Mouse (Mus musculus) hindbrain, embryonic 10.5 days (tissue): Measurements from ENCODE around the gene Lrriq1. TPM values are rescaled to one million over a fixed set of nuclear protein-coding genes. Genes with fewer than 3 reads are reported as not detected.

Experiments
- DNase-seq: peaks from one replicate; pipeline ENCODE4 v3.0.0-alpha.2; 2017; ENCODE audit warnings: low spot score
- H3K27ac ChIP-seq: fragments of 300-500 bp; sonication (generic); 2 replicates; pipeline ENCODE4 v1.5.1; 2016; ENCODE audit warnings: mild to moderate bottlenecking, moderate library complexity
- H3K27me3 ChIP-seq: fragments of 300-500 bp; sonication (generic); 2 replicates; pipeline ENCODE4 v1.6.1; 2016; ENCODE audit warnings: mild to moderate bottlenecking; ENCODE audit not compliant: poor library complexity, insufficient read depth, severe bottlenecking
- H3K36me3 ChIP-seq: fragments of 300-500 bp; sonication (generic); 2 replicates; pipeline ENCODE4 v1.6.1; 2016; ENCODE audit warnings: mild to moderate bottlenecking, moderate library complexity
- H3K4me1 ChIP-seq: fragments of 300-500 bp; sonication (generic); replicated peaks from 2 replicates; pipeline ENCODE4 v1.6.1; 2016; ENCODE audit warnings: mild to moderate bottlenecking
- H3K4me3 ChIP-seq: fragments of 300-500 bp; sonication (generic); 2 replicates; pipeline ENCODE4 v1.5.1; 2016; ENCODE audit warnings: mild to moderate bottlenecking, moderate library complexity
- H3K9me3 ChIP-seq: fragments of 300-500 bp; sonication (generic); 2 replicates; pipeline ENCODE4 v1.6.1; 2016; ENCODE audit warnings: mild to moderate bottlenecking, moderate library complexity
- WGBS: fragments of 180-500 bp; shearing (Covaris S2); methylation state at CpG from one replicate; pipeline ENCODE4 v1.1.7; 2016; 5-methylcytosine and 5-hydroxymethylcytosine counted together
- polyA plus RNA-seq: library from polyadenylated mRNA; unstranded; fragments of >200 nt; fragmentation: Nextera tagmentation; extraction: Ambion mirVana; gene quantifications from 2 replicates; pipeline ENCODE4 v1.2.1, GENCODE M21; 2016

Gene Lrriq1
- polyA plus RNA-seq, 1 experiment from 2014 or later, result 2.8 TPM

- H3K4me1 ChIP-seq, result no peaks in the 10 kb centered on the region
- DNase-seq, result no peak
- H3K36me3 ChIP-seq, result no peaks in the 10 kb centered on the region
- H3K4me3 ChIP-seq, result no peak overlapping the region
- WGBS, result 76% methylated on average over 1 of the region's 1 CpGs
- no peaks in the 10 kb centered on the region for H3K27me3 ChIP-seq
- no peak overlapping the region for H3K27ac ChIP-seq
- H3K9me3 ChIP-seq, result no peaks in the 10 kb centered on the region
Observed at GRCm38 (mm10) chr10:103086101-103086500, 150.0 kb downstream of the Lrriq1 start.

GRCm38 (mm10) chr10:103049593-103049992 lies 186.5 kb downstream of the Lrriq1 start:
- no peak for DNase-seq
- Histone ChIP-seq H3K4me1 (no peaks in the 10 kb centered on the region), H3K4me3 (no peak overlapping the region), H3K27me3 (no peaks in the 10 kb centered on the region), H3K36me3 (no peaks in the 10 kb centered on the region), H3K27ac (no peak overlapping the region), H3K9me3 (no peaks in the 10 kb centered on the region)
- 84% methylated on average over 2 of the region's 2 CpGs for WGBS

DNA sequence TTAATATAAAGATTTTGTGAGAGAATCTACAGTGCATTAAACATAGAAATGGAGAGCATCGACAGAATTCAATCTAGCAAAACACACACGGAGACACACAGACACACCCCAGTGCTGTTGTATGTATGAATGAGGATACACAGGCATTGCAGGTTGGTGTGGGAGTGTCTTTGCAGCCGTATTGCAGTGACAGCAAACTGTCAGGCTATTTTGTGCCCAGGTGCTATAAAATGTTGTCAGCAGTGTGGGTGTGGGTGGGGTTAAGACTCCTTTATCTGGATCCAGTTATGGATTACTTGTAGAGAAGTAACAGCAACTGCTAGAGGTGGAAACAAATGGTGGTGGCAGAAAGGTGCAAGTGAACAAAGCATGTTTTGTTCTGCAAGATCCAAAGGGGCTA lies 189.5 kb downstream of the Lrriq1 start:
- DNase-seq, result no peak
- Histone ChIP-seq H3K27ac (no peak overlapping the region), H3K9me3 (no peaks in the 10 kb centered on the region), H3K4me1 (no peaks in the 10 kb centered on the region), H3K36me3 (no peaks in the 10 kb centered on the region), H3K4me3 (no peak overlapping the region), H3K27me3 (no peaks in the 10 kb centered on the region)
- WGBS, result 77% methylated on average over 3 of the region's 3 CpGs

- H3K4me3 ChIP-seq, result no peak overlapping the region
- WGBS, result 60% methylated on average over 2 of the region's 2 CpGs
- H3K27me3 ChIP-seq, result no peaks in the 10 kb centered on the region
- H3K9me3 ChIP-seq, result no peaks in the 10 kb centered on the region
- no peaks in the 10 kb centered on the region for H3K4me1 ChIP-seq
- H3K36me3 ChIP-seq, result no peaks in the 10 kb centered on the region
- DNase-seq, result no peak
- H3K27ac ChIP-seq, result no peak overlapping the region
Observed at GRCm38 (mm10) chr10:103045019-103045418, 191.1 kb downstream of the Lrriq1 start.

- peaks cover 5% of the 10 kb centered on the region; the same call in 1 of the 2 replicates for H3K4me1 ChIP-seq
- no peak for DNase-seq
- no peak overlapping the region for H3K4me3 ChIP-seq
- peaks cover 77% of the 10 kb centered on the region for H3K27me3 ChIP-seq
- no peak overlapping the region for H3K27ac ChIP-seq
- H3K9me3 ChIP-seq, result no peaks in the 10 kb centered on the region
- no peaks in the 10 kb centered on the region for H3K36me3 ChIP-seq
- WGBS, result 2% methylated on average over 14 of the region's 14 CpGs
Observed at GRCm38 (mm10) chr10:103035002-103035640, 201.0 kb downstream of the Lrriq1 start.

GRCm38 (mm10) chr10:103030931-103031330 lies 205.2 kb downstream of the Lrriq1 start:
- Histone ChIP-seq H3K4me1 (peaks cover 20% of the 10 kb centered on the region), H3K9me3 (no peaks in the 10 kb centered on the region), H3K4me3 (no peak overlapping the region), H3K27me3 (peaks cover 99% of the 10 kb centered on the region), H3K36me3 (no peaks in the 10 kb centered on the region), H3K27ac (no peak overlapping the region)
- DNase-seq, result no peak
- 4% methylated on average over 11 of the region's 11 CpGs for WGBS

DNA sequence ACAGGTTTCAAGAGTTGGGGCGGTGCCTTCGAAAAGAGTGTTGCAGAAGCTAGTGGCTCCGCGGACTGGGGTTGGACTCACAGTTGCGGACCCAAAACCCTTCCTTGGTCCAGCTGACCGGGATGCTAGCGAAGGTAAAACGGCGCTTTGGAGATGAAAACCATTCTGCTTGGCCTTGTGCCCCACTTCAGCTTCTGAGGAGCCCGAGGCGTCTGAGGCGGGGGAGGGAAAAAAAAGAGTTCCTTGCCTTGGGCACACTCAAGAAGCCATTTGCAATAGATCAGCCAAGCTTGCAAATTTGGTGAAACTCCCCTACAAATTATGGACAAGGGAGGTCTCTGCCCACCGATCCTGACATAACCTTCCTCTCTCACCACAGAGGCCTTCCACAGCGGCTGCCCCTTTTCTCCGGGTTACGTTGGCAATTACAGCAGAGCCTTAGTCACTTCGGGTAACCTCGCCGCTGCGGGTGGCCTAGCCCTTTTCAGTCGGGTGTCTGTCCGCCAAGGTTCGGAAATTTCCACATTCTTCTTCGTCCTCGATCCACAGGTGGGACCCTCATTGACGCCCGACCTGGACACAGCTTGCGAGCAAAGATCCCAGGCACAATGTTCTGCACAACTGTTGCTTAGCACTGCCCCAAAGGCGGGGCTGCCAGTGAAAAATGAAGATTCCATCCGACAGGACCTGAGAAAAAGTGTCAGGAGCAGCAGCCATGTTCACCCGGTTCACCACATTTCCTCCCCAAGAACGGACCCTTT lies 206.2 kb downstream of the Lrriq1 start, which contains the start of gene Alx1:
Gene Alx1 (minus strand): TSS at position 486 of the 761 bp plus-strand sequence.
- H3K27ac ChIP-seq, result no peak within 1 kb of the TSS
- DNase-seq, result peak; percentile 57
- peak within 1 kb of the TSS; percentile 50 for H3K4me3 ChIP-seq
- peaks cover 98% of the 10 kb centered on the region for H3K27me3 ChIP-seq
- peaks cover 17% of the 10 kb centered on the region for H3K4me1 ChIP-seq
- no peaks in the 10 kb centered on the region for H3K36me3 ChIP-seq
- no peaks in the 10 kb centered on the region for H3K9me3 ChIP-seq
- WGBS, result under 1% methylated on average over 32 of the region's 32 CpGs

DNA sequence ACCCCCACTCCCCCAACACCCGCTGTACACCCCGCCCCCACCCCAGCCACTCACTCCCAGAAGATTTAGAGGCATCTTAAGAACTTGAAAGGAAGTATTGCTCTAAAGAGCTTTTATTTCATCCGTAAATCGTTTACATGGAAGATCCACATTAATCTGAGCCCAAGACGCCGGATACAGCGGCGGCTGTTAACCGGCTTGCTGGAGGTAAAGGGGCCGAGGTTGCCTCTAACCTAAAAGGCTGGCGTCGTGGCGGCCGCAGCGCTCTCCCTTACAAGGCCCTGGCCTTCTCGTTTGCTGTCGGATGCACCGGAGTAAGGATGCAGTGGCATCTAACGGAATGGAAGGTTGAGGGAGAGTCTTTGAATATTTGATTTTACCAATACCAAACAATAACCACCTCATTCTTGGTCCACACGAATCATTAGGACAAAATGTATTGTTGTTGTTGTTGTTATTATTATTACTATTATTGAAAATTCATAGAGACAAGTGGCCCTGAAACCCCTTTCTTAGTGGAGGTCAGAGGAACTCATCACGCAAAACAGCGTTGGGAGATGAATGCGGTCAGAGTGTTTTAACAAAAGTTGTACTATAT lies 206.9 kb downstream of the Lrriq1 start:
- H3K27ac ChIP-seq, result no peak overlapping the region
- peaks cover 17% of the 10 kb centered on the region for H3K4me1 ChIP-seq
- DNase-seq, result peak; percentile 49

DNA sequence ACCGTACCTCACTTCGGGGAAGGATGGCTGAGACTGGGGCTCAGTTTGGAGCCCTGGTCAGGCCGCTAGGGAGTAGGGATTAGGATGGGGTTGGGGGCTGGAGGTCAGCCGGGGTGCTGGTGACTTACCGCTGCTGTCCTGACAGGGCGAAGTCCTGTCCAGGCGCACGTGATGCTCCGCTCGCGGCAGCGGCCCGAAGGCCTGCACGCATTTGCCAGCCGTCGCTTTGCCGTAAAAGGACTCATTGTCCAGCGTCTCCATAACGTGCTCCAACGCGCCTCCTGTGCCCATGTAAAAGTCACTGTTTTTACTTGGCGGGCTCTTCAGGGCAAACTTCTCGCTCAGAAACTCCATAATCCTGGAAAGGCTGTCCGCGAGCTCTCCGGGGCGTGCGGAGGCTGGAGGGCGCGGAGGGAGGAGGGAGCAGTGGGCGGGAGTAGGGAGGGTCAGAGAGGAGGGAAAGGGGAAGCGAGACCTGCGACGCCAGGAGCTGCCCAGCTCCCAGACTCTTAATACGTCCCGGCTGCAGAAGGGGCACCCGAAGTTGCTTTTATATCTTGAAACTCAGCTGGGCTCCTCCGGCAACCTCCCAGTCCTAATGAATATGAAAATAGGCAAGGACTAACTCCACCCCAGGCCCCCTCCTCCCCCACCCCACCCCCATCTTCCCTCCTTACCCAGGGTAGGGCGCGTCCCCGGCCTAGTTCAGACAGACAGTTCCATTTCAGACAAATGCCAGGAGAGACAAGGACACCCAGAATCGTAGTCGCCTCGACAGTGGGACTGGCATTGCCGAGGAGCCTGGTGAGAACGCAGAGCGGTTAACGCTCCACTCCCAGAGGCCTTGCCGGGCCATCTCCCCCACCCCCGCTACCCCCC lies 207.6 kb downstream of the Lrriq1 start:
- Histone ChIP-seq H3K27ac (no peak overlapping the region), H3K36me3 (no peaks in the 10 kb centered on the region), H3K27me3 (peaks cover 93% of the 10 kb centered on the region), H3K4me1 (peaks cover 17% of the 10 kb centered on the region), H3K4me3 (peak overlapping the region; percentile 50), H3K9me3 (no peaks in the 10 kb centered on the region)
- under 1% methylated on average over 50 of the region's 50 CpGs for WGBS
- DNase-seq, result peak; percentile 80

More for the DNA sequence above, 206.9 kb downstream of the Lrriq1 start:
- no peaks in the 10 kb centered on the region for H3K9me3 ChIP-seq
- peak overlapping the region; percentile 50 for H3K4me3 ChIP-seq
- under 1% methylated on average over 23 of the region's 23 CpGs for WGBS
- H3K36me3 ChIP-seq, result no peaks in the 10 kb centered on the region
- H3K27me3 ChIP-seq, result peaks cover 93% of the 10 kb centered on the region

DNA sequence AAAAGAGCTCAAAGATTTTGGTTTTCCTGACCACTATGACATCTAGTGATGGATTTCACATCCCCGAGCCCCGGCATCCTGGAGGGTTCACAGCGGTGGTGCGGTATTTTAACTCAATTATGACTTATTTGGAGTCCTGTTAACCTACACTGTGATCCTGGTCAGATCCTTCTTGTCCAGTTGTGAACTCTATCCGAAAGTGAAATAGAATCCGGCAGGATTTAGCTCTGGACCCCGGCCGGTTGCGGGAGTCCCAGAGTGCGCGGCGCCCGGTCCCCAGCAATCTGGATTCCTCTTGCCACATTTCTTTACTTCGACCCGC lies 208.2 kb downstream of the Lrriq1 start:
- 1% methylated on average over 15 of the region's 15 CpGs for WGBS
- H3K27ac ChIP-seq, result no peak overlapping the region

DNA sequence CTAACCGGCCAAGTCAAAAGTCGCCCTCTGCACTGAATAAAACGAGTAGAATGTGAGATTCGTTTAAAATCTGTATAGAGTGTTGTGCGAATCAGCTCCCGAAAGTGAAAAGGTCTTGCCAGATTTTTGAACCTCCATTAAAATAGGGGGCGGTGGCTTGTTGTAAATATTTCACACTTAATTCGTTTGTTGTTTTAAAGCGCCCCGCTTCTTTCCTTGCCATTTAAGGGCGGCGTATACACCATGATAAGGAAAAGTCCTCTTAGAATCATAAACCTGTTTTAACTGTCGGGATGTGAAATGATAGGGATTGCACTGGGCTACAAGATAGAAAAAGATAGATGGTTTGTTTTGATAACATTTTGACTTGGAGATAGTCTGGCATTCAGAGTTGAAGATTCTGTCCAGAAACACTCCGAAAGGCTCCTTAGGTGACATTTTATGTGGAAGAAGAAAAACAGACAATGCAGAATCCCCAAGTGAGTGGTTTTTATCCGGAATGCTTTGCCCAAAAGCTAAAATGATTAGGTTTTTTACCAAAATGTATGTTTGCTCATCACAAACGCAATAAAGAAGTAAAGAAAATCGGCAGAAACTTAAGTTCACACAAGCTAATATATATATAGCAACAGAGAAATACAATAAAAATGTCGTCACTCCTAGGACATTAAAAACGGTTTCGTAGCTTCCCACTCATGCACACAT lies 208.7 kb downstream of the Lrriq1 start:
- Histone ChIP-seq H3K27ac (no peak overlapping the region), H3K4me3 (peak overlapping the region; percentile 50), H3K27me3 (peaks cover 85% of the 10 kb centered on the region), H3K9me3 (no peaks in the 10 kb centered on the region), H3K4me1 (peaks cover 17% of the 10 kb centered on the region), H3K36me3 (no peaks in the 10 kb centered on the region)
- DNase-seq, result peak; percentile 19
- WGBS, result 1% methylated on average over 20 of the region's 20 CpGs

More for the DNA sequence above, 208.2 kb downstream of the Lrriq1 start:
- Histone ChIP-seq H3K27me3 (peaks cover 90% of the 10 kb centered on the region), H3K4me1 (peaks cover 17% of the 10 kb centered on the region), H3K4me3 (peak overlapping the region; percentile 50), H3K9me3 (no peaks in the 10 kb centered on the region), H3K36me3 (no peaks in the 10 kb centered on the region)
- DNase-seq, result no peak

DNA sequence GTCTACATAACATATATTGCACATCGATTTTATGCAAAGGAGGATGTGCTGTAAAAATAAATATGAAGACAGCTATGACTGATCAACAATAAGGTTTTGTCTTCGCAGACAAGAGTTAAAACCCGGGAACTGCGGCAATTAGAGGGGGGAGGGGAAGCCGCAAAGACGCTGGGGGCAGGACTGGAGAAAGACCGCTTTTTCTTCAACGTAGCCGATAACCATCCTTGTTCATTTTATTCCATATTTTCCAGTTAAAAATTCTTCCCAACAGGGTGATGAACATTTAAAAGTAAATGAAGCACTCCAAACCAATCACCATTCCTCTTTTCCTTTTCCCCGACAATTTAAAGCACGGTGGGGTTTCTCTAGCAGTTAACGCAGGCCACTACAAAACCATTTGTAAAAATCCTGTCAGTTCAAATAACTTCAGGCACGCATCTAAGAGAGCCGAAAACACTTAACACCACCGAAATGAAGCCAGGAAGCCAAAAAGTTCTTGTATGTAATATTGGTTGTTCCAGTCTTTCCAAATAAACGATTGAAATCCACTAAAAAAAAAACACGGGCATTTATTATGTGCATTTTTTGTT lies 209.4 kb downstream of the Lrriq1 start:
- Histone ChIP-seq H3K36me3 (no peaks in the 10 kb centered on the region), H3K4me1 (peaks cover 17% of the 10 kb centered on the region), H3K9me3 (no peaks in the 10 kb centered on the region), H3K4me3 (peak overlapping the region; percentile 38), H3K27ac (no peak overlapping the region), H3K27me3 (peaks cover 79% of the 10 kb centered on the region)
- under 1% methylated on average over 17 of the region's 17 CpGs for WGBS
- peak; percentile 30 for DNase-seq
